Mouse (Mus musculus) thymus, postnatal 4 days (tissue): Measurements from ENCODE around the gene Eef2k.

Source experiments
- DNase-seq: peaks from one replicate; pipeline ENCODE4 v3.0.0; 2021

The Eef2k gene

DNA sequence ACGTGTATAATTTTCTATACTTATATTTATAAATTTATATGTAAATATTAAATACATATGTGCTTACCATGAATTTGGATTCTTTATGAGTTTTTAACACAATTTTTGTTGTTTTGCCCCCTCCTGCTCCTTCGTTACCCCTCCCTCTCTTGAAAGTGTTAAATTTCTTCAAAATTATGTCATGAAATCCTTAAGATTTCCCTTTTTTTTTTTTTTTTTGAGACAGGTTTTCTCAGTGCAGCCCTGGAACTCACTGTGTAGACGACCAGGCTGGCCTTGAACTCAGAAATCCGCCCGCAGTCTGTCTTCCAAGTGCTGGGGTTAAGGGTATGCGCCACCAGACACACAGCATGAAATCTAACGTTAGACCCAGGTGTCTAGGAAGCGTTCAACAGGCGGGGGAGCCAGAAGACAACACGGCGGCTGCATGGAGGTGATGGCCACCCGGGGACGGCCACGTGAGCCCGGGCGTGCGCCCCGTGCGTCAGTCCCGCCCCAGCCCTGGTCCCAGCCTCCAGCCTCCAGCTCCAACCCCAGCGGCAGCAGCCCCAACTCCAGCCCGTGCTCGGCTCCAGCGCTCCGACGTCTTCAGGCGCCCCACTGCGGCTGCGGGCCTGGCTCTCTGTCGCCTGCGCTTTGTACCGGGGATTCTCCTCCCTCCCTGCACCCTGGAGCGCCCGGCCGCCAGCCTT is at the start of gene Eef2k:
Gene Eef2k, plus strand, starts transcription at position 487 of the 692 bp plus-strand sequence.
- DNase-seq: peak; percentile 85

DNA sequence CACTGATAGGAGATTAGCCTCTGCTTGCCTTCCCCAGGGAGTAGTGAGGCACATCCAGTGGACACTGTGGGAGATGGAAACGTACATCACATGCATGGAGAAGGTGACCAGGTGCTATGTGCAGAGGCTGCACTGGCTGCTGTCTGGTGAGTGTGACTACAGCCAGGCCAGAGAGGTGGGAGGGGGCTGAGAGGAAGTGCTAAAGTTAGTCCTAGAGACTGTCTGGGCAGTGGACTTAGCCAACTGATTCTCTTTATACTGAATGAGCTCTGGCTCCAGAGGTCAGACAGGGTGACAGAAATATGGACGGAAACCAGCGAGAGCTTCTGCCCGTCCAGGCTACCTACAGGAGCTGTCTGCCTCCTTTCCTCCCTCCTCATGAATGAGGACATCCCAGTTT is 47.1 kb upstream of the Eef2k start:
- no peak for DNase-seq

DNA sequence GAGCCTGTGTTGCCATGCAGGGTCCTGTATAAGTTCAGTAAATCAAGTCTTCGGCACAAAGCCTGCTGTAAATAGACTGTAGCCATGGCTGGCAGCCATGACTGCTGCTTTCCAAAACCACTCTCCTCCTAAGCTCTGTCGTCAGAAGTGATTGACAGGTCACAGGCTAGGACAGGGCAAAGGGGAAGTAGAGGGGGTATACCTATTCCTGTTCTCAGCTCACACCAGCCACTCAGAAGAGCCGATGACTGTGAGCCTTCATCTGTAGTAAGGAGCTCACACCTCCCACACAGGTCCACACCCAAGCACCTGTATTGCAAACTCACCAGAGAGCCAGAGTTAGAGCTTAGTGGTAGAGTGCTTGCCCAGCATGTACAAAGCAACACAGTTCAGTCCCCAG is 46.3 kb upstream of the Eef2k start:
- no peak for DNase-seq

DNA sequence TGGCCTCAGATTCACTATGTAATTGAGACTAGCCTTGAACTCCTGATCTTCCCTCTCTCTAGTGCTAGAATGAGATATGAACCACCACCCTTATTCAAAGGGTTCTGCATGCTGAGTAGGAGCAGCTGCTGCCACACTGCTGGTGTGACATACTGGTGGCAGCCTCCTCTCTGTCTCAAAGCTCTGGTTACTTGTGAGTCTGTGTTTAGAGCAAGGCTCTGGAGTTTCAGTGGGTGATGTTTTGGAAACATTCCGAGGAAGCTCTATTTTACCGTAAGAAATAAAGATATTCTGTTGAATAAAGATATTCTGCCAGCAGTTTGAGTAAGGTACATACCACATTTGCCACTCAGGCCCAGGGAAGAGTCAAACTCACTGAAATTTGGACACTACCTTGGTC is 39.4 kb upstream of the Eef2k start:
- DNase-seq: no peak

DNA sequence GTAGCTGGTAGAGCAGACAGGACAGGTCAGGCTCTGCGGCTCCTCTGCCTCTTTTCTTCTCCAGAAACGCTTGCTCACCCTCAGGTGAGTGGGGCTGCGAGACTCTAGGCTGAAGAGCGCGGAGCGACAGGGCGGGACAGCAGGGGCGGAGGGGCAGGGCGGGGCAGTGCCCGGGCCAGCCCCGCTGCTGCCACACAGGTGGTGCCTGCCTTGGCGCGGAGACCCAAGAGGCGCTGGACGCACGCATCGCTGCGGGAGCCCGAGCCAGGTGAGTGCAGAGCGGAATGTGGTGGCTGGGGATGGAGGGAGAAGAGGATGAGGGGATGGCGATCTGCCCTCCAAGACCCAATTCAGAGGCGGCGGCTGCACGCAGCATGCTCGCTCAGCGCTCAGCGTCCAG is 32.9 kb upstream of the Eef2k start:
- DNase-seq: no peak

DNA sequence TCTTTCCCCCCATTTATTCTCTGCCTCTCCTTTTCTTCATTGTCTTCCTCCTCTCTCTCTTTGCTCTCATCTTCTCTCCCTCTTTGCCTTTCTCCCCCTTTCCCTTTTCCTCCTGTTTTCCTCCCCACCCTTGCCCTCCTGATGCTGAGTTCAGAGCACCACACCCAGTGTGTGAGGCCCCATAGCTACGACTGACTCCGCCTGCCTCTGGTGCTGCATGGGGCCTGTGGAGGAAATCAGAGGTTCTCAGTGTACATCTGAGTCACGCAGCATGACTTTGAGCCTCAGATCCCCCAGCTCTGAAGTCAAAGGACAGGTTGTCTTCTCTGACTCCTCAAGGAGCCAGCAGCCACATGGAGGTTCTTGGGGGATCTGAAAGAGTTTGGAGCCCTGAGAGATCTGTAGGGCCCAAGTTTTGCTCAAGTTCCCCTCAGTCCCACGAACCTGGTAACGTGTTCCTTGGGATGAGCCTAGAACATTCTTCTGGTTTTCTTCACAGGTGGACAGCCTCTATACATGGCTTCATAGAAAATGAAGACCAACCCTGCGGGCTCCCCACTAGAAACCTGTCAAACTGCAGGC is 30.7 kb upstream of the Eef2k start, which contains the start of gene Gm5737:
Gene Gm5737, plus strand, starts transcription at position 532 of the 582 bp plus-strand sequence.
- no peak for DNase-seq

DNA sequence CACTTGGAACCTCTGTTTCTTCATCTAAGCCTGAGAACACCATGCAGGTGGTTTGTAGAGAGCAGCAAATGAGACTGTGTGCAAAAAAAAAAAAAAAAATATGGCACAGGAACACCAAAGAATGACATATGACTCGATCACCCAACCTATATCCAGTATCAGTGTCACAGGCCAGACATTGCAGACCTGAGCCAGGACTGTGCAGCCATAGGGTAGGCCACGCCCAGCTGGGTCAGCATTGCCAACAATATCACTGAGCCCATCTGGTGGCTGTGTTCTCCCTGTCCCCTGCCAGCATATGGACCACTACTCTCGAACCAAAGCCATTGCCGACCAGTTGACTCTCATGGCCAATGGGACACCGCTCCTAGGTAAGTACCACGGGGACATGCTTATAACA is 25.1 kb upstream of the Eef2k start:
- DNase-seq: no peak

DNA sequence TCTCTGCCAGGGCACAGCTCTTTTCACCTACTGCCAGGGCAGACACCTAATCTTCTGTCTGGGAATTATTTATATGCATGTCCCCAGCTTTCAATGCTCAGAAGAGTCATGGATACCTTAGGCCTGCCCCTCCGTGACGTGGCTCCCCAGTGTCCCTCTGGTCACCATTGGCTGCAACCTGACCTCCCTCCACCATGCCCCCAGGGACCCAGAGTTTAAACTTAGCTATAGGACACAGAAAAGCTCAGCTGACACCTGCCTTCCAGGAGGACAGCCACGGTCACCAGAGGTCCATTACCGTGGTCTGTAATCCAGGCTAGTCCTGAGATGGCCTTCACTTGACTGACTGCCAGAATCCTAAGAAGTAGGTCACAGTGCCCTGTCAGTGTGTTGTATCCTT is 23.2 kb upstream of the Eef2k start:
- DNase-seq: no peak

DNA sequence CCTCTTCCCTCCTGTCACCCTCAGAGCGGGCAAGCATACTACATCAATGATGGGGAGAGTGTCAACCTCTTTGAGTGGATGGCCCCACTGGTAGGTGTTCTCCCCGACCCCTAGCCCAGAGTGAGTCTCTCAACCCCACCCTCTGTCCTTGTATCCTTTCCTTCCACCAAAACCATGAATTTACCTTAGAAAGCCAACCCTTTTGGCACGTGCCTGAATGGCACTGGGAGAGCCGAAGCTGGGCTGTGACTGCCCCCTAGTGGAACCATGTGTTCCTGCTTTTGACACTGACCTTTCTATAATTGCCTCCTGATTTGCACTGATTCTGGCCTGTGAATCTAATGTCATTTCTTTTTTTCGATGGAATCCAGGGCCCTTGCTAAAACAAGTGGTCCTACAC is 19.4 kb upstream of the Eef2k start:
- DNase-seq: peak; percentile 80

DNA sequence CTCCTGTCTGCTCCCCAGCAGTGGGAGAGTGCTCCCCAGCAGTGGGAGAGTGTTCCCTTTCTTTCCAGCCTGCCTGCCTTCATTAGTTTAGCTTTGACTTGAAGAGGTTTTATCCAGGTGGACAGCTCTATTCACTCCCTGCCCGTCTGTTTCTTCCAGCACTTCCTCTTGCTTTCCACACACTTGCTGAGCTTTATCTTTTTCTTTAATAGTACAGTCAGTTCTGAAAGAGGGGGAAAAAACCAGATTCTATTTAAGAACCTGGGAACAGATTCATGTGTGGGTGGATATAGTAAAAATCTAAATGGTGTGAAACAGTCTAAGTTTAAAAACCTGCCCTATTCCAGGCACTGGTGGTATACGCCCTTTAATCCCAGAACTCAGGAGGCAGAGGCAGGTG is 17.5 kb upstream of the Eef2k start:
- DNase-seq: no peak

DNA sequence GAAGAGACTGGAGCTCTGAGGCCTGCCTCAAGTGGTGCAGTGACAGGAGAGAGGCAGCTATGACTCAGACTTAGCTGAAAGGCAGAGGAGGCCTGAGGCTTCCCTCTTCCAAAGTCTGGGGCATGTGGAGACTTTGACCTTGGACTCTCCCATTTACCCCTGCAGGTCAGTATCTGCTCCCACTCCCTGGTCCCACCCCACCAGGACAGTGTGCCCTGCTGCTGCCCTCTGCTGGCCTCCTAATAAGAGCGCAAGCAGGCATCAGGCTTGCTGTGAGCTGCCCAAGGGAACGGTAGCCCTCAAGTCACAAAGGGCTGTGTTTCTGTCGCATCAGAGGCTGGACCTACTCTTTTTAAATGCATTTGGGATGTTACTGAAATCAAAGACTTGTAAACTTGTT is 16.2 kb upstream of the Eef2k start:
- peak; percentile 70 for DNase-seq

DNA sequence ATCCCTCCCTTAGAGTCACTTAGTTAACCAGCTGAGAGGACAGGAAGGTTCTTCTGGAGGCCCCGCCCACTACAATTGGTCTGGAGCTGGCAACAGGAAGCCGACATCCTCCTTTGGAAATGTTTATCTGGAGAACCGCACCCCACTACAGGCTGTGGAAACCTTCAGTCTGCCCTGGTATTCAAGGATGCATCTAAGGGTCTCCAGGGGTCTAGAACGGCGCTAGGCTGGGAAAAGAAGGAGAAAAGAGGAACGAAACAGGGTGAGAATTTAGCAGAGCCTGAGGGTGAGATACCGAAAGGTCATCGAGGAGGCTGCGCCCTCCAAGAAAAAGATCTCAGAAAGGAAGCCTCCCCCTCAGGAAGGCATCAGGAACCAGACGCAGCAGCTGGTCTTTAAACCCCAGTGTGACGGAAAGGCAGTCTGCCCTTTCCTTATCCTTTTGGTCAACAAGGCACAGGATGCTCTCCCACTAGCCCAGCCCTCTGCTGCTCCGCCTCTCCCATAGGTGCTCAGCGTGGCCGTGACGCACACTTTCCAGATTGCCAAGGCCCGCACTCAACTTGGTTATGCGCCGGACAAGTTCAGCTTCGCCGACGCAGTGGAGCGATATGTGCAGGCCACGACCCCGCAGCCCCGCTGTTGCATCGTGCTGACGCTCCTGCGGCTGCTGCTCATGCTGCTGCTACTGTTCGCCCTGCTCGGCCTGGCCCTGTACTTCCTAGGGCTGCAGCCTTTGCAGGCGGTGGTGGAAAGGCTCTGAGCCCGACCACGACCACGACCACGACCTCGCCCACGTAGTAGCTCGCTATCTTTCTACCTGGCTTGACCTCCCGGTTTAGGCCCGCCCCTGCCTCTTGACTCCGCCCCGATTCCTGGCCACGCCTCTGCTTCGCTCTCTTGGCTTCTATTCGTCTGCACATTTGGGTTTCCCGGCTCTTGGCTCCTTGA is 11.9 kb upstream of the Eef2k start:
- DNase-seq: peak; percentile 77

DNA sequence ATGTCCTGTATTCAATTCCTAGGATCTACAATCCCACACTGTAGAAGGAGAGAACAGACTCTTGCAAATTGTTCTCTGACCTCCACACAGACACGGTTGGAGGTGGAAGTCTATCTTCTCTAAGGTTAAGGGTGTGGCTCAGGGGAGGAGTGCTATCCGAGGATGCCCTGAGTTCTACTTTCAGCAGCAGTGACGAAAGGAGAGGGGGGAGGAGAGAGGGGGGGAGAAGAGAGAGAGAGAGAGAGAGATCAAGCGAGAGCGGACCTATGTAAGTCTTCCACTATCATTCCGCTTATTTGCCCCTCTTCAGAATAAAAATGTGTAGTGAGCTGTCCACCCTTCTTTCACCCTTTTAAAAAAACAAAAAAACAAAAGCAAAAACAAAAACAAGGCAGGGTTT is 8.2 kb upstream of the Eef2k start:
- DNase-seq: no peak

DNA sequence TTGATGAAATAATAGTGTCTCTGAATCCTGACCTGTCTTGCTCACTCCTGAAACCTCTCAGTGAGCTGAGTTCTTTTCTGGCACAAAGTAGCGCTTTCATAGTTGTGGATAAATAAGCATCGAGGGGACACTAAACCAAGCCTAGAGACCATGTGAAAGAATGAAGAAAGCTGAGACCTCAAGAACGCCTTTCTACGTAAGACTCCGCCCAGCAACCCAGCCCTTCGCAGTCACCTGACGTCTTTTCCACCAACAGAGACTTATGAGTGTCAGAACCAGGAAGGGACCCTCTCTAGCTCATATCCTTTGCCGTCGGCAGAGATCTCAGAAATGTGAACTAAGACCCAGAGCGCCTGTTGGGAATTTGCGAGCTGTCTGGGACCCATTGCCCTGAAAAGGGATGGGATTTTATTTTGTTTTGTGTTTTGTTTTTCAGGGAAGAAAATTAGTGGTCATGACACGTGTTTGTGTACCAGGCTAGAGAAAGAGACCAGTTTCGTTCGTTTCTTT is 7.7 kb upstream of the Eef2k start:
- peak; percentile 74 for DNase-seq

DNA sequence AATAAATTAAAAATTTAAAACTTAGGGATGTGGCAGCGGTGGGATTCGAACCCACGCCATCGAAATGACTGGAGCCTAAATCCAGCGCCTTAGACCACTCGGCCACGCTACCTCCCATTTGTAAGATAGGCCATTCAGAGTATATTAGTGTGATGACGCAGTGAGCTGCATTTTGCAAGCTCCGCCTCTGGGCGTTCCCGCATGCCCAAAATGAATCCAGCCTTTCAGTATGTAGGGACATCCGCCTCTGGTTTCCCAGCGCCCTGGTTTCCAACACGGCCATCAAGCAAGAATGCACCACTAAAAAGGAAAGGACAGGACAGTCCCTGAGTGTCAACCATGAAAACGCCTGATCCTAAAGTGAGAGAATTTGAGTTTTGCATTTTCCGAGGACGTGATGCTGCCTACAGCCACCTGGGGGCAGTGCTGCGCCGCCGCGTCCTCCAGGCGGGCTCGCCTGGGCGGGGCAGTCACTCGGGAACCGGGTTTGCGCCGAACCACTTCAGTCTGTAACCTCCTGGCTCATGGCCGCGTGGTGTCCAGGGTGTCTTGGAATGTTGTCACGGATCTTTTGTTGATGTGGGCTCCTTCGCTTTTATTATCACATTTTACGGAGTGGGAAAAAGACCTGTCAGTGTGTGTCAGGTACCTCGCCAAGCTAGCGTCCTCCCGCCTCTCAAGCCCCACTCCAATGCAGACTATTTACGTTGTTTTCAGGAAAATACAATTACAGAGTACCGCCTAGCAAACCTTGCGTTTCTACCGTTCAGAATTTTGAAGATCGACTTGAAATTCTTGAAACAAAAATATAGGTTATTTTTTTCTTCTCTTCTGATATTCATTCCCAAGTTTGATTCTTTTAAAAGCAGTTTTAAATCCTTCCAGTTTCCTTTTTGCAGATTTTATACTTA is 6.9 kb upstream of the Eef2k start:
- DNase-seq: peak; percentile 93

DNA sequence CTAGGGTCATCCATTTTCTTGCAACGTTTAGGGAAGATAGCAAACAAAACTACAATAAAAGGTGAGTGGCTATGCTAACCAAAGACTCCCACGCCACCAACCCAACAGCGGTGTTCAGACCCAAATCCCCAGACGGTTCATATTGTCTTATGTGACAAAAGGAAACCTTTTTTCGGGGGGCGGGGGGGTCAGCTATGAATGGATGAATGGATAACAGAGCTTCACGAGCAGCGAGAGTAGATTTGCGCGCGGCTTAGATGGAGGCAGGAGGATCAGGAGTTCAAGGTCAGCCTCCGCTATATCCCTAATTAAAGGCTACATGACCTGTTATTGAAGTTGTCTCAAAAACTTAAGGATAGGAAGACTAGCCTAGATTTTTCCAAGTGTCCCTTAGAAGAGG is 6.3 kb upstream of the Eef2k start:
- DNase-seq: peak; percentile 36

DNA sequence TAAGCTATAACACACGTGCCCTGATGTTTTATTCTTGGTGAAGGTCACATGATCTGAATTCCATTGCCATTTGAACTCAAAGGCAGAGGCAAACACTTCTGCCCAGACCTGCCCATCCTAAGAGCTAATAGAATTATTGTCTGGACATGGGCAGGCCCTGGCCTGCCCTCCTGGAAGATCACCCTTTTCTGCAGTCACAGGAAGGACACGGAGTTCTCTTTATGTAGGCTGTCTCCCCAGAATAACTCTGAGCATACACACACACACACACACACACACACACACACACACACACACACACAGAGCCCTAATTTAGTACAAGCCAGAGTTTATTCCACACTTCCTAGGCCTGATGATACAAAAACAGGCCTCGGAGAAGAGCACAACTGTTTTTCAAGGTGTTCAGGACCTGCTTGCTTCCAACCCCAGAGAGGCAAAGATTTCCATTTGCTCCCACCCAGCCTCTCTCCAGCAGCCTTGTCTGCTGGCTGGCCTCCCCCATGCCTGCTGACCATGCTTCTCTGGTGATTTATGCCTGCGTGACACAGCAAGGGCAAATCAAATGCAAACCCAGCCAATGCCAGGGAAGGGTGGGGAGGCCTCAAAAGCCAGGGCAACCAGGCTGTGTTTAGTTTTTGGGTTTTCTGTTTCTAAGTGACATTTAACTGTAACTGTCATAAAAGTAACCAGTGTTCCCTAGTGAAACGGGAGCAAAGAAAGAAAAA is 4.0 kb upstream of the Eef2k start:
- DNase-seq: no peak

DNA sequence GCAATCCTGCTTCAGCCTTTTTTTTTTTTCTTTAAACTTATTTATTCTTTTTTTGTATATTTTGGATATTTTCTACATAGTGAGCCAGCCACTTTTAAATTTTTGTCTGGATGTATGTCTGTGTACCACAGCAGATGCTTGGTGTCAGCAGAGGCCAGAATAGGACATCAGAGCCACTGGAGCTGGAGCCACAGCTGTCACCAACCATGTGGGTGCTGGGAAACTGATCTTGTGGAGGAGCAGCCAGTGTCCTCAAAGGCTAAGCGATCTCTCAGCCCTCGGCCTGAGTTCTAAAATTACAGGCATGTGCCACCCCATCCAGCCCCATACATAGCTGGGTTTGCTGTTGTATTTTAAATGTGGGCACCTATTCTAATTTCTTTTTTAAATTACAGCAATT is 2.8 kb upstream of the Eef2k start:
- no peak for DNase-seq

DNA sequence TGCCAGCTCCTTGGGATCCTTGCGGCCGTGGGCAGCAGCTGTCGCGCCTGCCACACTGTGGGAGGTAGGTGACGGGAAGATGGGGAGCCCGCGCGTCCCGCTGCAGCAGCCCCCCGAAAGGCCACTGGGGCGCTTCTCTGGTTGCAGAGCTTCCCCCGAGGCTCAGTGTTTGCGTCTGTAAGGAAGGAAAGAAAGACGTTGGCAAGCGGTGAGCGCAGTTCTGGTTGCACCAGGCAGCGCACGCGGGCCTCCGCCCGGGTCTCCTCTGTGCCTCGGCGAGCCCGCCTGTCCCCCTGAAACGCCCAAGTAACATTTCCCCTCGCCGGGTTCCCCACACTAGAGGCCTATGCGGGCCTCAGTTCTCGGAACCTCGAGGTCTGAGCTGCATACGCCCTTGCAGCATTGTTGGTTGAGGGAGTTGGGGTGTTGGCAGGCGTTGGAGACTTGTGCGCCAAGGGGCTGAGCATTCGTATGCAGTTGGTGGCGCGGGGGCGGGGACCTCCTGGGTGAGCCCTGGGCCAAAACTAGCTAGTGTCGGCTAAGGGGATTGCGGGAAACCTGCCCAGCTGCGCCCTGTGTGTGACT is 498 bp downstream of the Eef2k start:
- DNase-seq: peak; percentile 89

DNA sequence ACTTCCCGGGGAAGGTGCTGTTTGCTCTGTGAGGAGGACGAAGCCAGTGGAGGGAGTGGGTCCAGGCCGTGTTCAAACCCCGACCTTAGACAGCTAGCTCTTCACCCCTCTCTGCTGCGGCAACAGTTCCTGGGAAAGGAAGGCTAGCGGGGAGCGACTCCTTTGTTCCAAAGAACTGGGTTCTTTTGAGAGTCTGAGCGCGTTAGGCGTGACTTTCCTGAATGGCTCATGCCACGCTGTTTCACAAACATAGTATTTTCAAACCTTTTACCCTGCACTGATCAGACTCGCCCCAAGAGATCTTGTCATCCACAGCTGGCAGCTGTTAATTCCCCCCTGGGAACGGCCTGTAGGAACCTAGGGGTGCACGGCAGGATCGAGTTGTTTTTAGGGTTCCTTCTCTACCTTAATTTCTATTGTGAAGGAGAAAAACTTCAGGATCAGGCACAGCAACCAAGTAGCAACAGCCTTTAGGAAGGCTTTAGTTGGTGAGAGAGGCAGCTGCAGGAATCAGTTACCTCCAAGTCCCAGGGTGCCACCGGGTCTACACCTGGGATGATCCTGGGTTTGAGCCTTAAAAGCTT is 1.3 kb downstream of the Eef2k start:
- peak; percentile 38 for DNase-seq

DNA sequence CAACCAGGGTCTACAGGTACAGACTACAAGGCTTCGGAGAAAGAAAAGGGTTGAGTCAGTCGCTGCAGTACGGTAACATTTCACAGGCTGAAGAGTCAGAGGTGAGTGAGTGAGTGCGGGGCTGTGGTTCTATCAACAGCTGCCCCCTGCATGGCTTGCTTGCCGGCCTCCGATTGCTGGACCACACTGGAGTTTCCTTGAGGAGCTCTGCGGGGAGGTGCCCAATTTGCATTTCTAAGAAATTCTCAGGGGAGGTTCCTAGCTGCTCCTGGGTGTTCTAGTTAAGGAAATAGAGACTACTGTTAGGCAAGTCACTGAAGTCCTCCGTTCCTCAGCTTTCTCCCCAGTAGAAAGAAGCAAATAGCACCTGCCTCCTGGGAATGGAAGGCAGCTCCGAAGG is 2.1 kb downstream of the Eef2k start:
- no peak for DNase-seq
